ENCODE assay signal across 25 mouse cellular contexts in the genomic region with DNA sequence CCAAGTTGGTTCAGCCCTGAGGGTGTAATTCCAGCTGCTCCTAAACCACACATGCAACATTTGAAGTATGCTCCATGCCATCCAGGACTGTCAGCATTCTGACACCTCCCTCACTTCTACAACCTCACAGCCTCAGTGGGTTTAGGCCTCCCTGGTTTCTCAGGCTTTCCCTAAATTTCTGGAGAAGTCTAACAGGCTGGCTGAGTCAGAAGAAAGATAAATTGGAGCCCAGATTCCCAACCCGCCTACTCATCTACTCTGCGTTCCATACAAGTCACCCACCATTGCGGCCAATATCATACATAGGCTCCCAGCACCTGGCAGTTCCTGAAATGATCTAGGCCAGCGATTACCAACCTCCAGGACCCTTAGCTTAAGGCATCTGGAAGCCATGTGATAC. TPM values are rescaled to one million over a fixed set of nuclear protein-coding genes. Genes with fewer than 3 reads are reported as not detected.
"Had no signal": no experiment of that assay in that cellular context is flagged by ENCODE, and none has a peak within 500 bp of the region (broad histone marks: within the 10 kb centered on the region; RNA-seq: fewer than 3 reads in every experiment).

No protein-coding gene starts in this region.

- H3K9ac ChIP-seq: liver, embryonic 15.5 days; liver, postnatal 0 days; lung, embryonic 15.5 days; midbrain, embryonic 12.5 days; neural tube, embryonic 12.5 days; stomach, embryonic 15.5 days had no signal

- ATAC-seq: liver, postnatal 0 days; lung, postnatal 0 days; midbrain, embryonic 16.5 days had no signal

- H3K4me3 ChIP-seq: liver, embryonic 15.5 days; lung, embryonic 15.5 days; megakaryocyte, embryonic 14.5 days; midbrain, embryonic 12.5 days; neural tube, embryonic 12.5 days; stomach, embryonic 15.5 days had no signal

- H3K4me1 ChIP-seq: liver, embryonic 15.5 days; lung, embryonic 15.5 days; neural tube, embryonic 12.5 days; stomach, embryonic 15.5 days had no signal

- H3K4me2 ChIP-seq: liver, embryonic 15.5 days; lung, embryonic 15.5 days; midbrain, embryonic 12.5 days; neural tube, embryonic 12.5 days; stomach, embryonic 15.5 days had no signal

- H3K36me3 ChIP-seq: liver, embryonic 15.5 days; lung, embryonic 15.5 days; midbrain, embryonic 12.5 days; neural tube, embryonic 12.5 days; stomach, embryonic 15.5 days had no signal

- H3K27ac ChIP-seq: liver, embryonic 15.5 days; lung, embryonic 15.5 days; macrophage; midbrain, embryonic 12.5 days; neural tube, embryonic 12.5 days; stomach, embryonic 15.5 days; stomach, postnatal 0 days had no signal

- H3K9me3 ChIP-seq: liver, embryonic 15.5 days; lung, embryonic 15.5 days; megakaryocyte, embryonic 14.5 days; midbrain, embryonic 12.5 days; neural tube, embryonic 12.5 days; stomach, embryonic 15.5 days had no signal

- DNase-seq: liver, postnatal 0 days; lung, adult 2 months; lung, postnatal 14 days; lung, postnatal 36 days; midbrain, embryonic 14.5 days; right cerebral cortex, postnatal 25 days; thymus, adult 2 months; thymus, postnatal 25 days; thymus, postnatal 4 days had no signal

RNA-seq across cellular contexts. Expression of gene Foxe3, which starts 6.9 kb away (rescaled TPM):
- total RNA-seq: megakaryocyte progenitor cell, adult 5-6 weeks; monocyte, adult 5-6 weeks; neutrophil, adult 5-6 weeks had no signal
- polyA plus RNA-seq: liver, embryonic 15.5 days; liver, postnatal 0 days; lung, adult 2 months; lung, embryonic 15.5 days; lung, postnatal 0 days; macrophage; midbrain, embryonic 14.5 days; midbrain, embryonic 16.5 days; neural tube, embryonic 12.5 days; neural tube, embryonic 14.5 days; spleen, adult 2 months; stomach, embryonic 15.5 days; stomach, postnatal 0 days; urinary bladder, adult 2 months had no signal

RNA-seq across cellular contexts. Expression of gene Foxd2, which starts 24.1 kb away (rescaled TPM):
- polyA plus RNA-seq: liver, embryonic 15.5 days; liver, postnatal 0 days; neural tube, embryonic 14.5 days; stomach, postnatal 0 days had no signal
